Mouse (Mus musculus) MEL (cell line): ENCODE measurements around the gene Zfp87. TPM values are rescaled to one million over a fixed set of nuclear protein-coding genes. Genes with fewer than 3 reads are reported as not detected.

ENCODE experiments used
- DNase-seq: peaks from one replicate; pipeline ENCODE4 v3.0.0; 2011; ENCODE audit warnings: low read depth, low spot score
- H3K27ac ChIP-seq: 2 replicates; pipeline ENCODE4 v1.5.1; 2012; ENCODE audit warnings: low read depth, mild to moderate bottlenecking, control low read depth, low read length, moderate library complexity; ENCODE audit not compliant: control insufficient read depth
- H3K27me3 ChIP-seq, 2 experiments: fragments of 150-350 bp in 1 of 2; sonication (generic) in 1 of 2; 2 replicates each; pipeline ENCODE4 v1.6.1; 2012; ENCODE audit warnings: low read length in 2 of 2, mild to moderate bottlenecking in 2 of 2, improper control_type of control experiment in 1 of 2, moderate library complexity in 1 of 2; ENCODE audit not compliant: insufficient read depth in 2 of 2, control insufficient read depth in 1 of 2
- H3K36me3 ChIP-seq, 2 experiments: 2 replicates each; pipeline ENCODE4 v1.6.1; 2012 to 2014; ENCODE audit warnings: low read length in 2 of 2, improper control_type of control experiment in 1 of 2, inconsistent platforms in 1 of 2, mild to moderate bottlenecking in 1 of 2; ENCODE audit not compliant: insufficient read depth in 2 of 2, control insufficient read depth in 1 of 2
- H3K4me1 ChIP-seq, 2 experiments: fragments of 150-350 bp in 1 of 2; sonication (generic) in 1 of 2; 2 replicates each; pipeline ENCODE4 v1.6.1; 2012; ENCODE audit warnings: low read length in 2 of 2, improper control_type of control experiment in 1 of 2, mild to moderate bottlenecking in 1 of 2; ENCODE audit not compliant: insufficient read depth in 2 of 2, control insufficient read depth in 1 of 2
- H3K4me3 ChIP-seq, 2 experiments: fragments of 150-350 bp in 1 of 2; sonication (generic) in 1 of 2; 2 replicates each; pipeline ENCODE4 v1.5.1; 2012; ENCODE audit warnings: low read depth in 2 of 2, low read length in 2 of 2, mild to moderate bottlenecking in 2 of 2, moderate library complexity in 2 of 2, control low read depth in 1 of 2, improper control_type of control experiment in 1 of 2; ENCODE audit not compliant: control insufficient read depth in 1 of 2, insufficient read depth in 1 of 2
- H3K79me2 ChIP-seq: 2 replicates; pipeline ENCODE4 v1.6.1; 2012; ENCODE audit warnings: mild to moderate bottlenecking, low read length, moderate library complexity; ENCODE audit not compliant: control insufficient read depth, poor library complexity, insufficient read depth
- H3K9ac ChIP-seq: 2 replicates; pipeline ENCODE4 v1.6.1; 2012; ENCODE audit warnings: low read depth, mild to moderate bottlenecking, control low read depth, low read length, moderate library complexity; ENCODE audit not compliant: control insufficient read depth, poor library complexity, severe bottlenecking
- H3K9me3 ChIP-seq: fragments of 150-350 bp; sonication (generic); replicated peaks from 2 replicates; pipeline ENCODE4 v1.6.1; 2012; ENCODE audit warnings: mild to moderate bottlenecking, low read length, improper control_type of control experiment, moderate library complexity; ENCODE audit not compliant: insufficient read depth
- CTCF ChIP-seq, 3 experiments: IDR thresholded peaks in 2 of 3; conservative IDR thresholded peaks in 1 of 3; 2 replicates each; pipeline ENCODE4 v1.5.1; 2011 to 2012; ENCODE audit warnings: low read length in 3 of 3, low read depth in 2 of 3, mild to moderate bottlenecking in 2 of 3, improper control_type of control experiment in 1 of 3, inconsistent platforms in 1 of 3, mixed read lengths in 1 of 3, moderate library complexity in 1 of 3; ENCODE audit not compliant: control insufficient read depth in 1 of 3, insufficient read depth in 1 of 3, poor library complexity in 1 of 3, severe bottlenecking in 1 of 3
- MAX ChIP-seq: IDR thresholded peaks from 2 replicates; pipeline ENCODE4 v1.6.1; 2011; ENCODE audit warnings: low read length, improper control_type of control experiment
- MEF2A ChIP-seq: IDR thresholded peaks from 2 replicates; pipeline ENCODE4 v1.6.1; 2014; ENCODE audit warnings: low read depth, mild to moderate bottlenecking, inconsistent platforms, low read length, improper control_type of control experiment; ENCODE audit not compliant: poor library complexity, insufficient replicate concordance, severe bottlenecking; ENCODE audit errors: extremely low read depth
- MYB ChIP-seq: IDR thresholded peaks from 2 replicates; pipeline ENCODE4 v1.6.1; 2011; ENCODE audit warnings: mild to moderate bottlenecking, low read depth, low read length, improper control_type of control experiment
- MYC ChIP-seq: IDR thresholded peaks from 2 replicates; pipeline ENCODE4 v1.6.1; 2011; ENCODE audit warnings: low read depth, mild to moderate bottlenecking, low read length, improper control_type of control experiment, moderate library complexity
- RAD21 ChIP-seq: IDR thresholded peaks from 2 replicates; pipeline ENCODE4 v1.6.1; 2011; ENCODE audit warnings: mild to moderate bottlenecking, low read depth, low read length, improper control_type of control experiment
- SMC3 ChIP-seq: IDR thresholded peaks from 2 replicates; pipeline ENCODE4 v1.6.1; 2011; ENCODE audit warnings: low read depth, low read length, improper control_type of control experiment
- TAL1 ChIP-seq: IDR thresholded peaks from 2 replicates; pipeline ENCODE4 v1.6.1; 2012; ENCODE audit warnings: mild to moderate bottlenecking, inconsistent platforms, low read length, moderate library complexity, mixed read lengths
- polyA plus RNA-seq, 2 experiments: library from polyadenylated mRNA; stranded (reverse) in 1 of 2; unstranded in 1 of 2; fragments of >175 nt in 1 of 2; fragments of >200 nt in 1 of 2; gene quantifications; 2 replicates each; pipeline versions ENCODE4 v1.2.1 to v1.2.4; 2012; ENCODE audit warnings: low replicate concordance in 2 of 2, low read depth in 1 of 2; ENCODE audit not compliant: insufficient read length in 2 of 2, insufficient read depth in 1 of 2, missing spikeins in 1 of 2
- total RNA-seq: library from RNA; depleted of rRNA; stranded (reverse); fragments of 300-350 nt; gene quantifications from 2 replicates; pipeline ENCODE4 v1.2.3, GENCODE M21; 2012; rRNA removed

Gene Zfp87
- total and polyA plus RNA-seq, 3 experiments = 11.7 to 28.4 TPM; not detected in 1

DNA sequence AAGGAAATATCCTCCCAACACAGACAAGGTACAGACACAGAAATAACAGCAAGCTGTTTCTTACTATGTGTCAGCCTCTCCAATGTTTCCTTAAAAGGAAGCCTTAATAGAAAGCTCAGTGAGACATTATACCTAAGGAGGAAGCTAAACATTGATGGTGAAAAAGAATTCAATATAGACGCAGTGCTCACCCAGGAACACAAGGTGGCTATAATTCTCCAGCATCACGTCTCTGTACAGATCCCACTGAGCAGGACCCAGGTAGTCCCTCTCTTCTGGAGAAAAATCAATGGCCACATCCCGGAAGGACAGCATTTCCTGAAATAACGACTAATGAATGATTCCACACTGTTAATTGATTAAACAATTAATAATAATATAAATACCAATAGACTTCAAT is 44.4 kb downstream of the Zfp87 start:
- H3K4me3 ChIP-seq = no peak overlapping the region
- TF ChIP-seq CTCF (IDR thresholded peaks at IDR 0.05 in 2 of 3, conservative IDR thresholded peaks at IDR 0.05 in 1 of 3; ENCODE audit: control insufficient read depth in 1 of 3, insufficient read depth in 1 of 3, low read depth in 2 of 3, low read length in 3 of 3, poor library complexity in 1 of 3, severe bottlenecking in 1 of 3) = peak in 1 of 3 experiments; percentile 32; a peak in 2 of 6 replicates
- no peak for TF ChIP-seq MYB
- TF ChIP-seq RAD21 = peak; percentile 26
- TF ChIP-seq MAX = no peak
- TF ChIP-seq SMC3 = peak; percentile 45
- no peak for TF ChIP-seq MYC
- TF ChIP-seq, all 39 proteins: peak for 3
- no peak overlapping the region for H3K9ac ChIP-seq
- peaks cover 0 to 3% of the 10 kb centered on the region in 2 experiments; a peak in 1 of 4 replicates for H3K36me3 ChIP-seq
- H3K27me3 ChIP-seq = no peaks in the 10 kb centered on the region
- no peaks in the 10 kb centered on the region; the same call in 1 of the 2 replicates for H3K79me2 ChIP-seq
- H3K9me3 ChIP-seq = no peaks in the 10 kb centered on the region
- no peaks in the 10 kb centered on the region; a peak in 1 of 4 replicates for H3K4me1 ChIP-seq
- DNase-seq = peak; percentile 40
- H3K27ac ChIP-seq = no peak overlapping the region

- Histone ChIP-seq H3K4me1 (no peaks in the 10 kb centered on the region), H3K9me3 (no peaks in the 10 kb centered on the region), H3K36me3 (no peaks in the 10 kb centered on the region), H3K27me3 (no peaks in the 10 kb centered on the region), H3K4me3 (no peak overlapping the region), H3K27ac (no peak overlapping the region), H3K9ac (no peak overlapping the region), H3K79me2 (no peaks in the 10 kb centered on the region)
- DNase-seq = no peak
- TF ChIP-seq TAL1 (peak; percentile 54), MEF2A (no peak), RAD21 (no peak)
These were observed 56.7 kb downstream of the Zfp87 start for GRCm38 (mm10) chr13:67469274-67469673.

Other genes with a start within 250 kb of the Zfp87 start
- 1.4 and 1.6 TPM in 2 replicates for gene Zfp458, start 247.7 kb downstream of the Zfp87 start, total RNA-seq
- 1 to 10 TPM in 1 of 2 experiments, not detected in 1; 1.3 TPM for gene Zfp458, start 247.7 kb downstream of the Zfp87 start, polyA plus RNA-seq
- 1.1 and 1.7 TPM in 2 replicates for gene Zfp457, start 219.7 kb downstream of the Zfp87 start, total RNA-seq
- gene Zfp457, start 219.7 kb downstream of the Zfp87 start, polyA plus RNA-seq = 1 to 10 TPM in 1 of 2 experiments, not detected in 1; 1.4 TPM
- gene Zfp595, start 193.6 kb downstream of the Zfp87 start, total RNA-seq = 3.2 and 3.9 TPM in 2 replicates
- gene Zfp595, start 193.6 kb downstream of the Zfp87 start, polyA plus RNA-seq = 1 to 10 TPM in 1 of 2 experiments, not detected in 1; 2.6 TPM
- 2.5 and 3.6 TPM in 2 replicates for gene Gm28044, start 165.6 kb downstream of the Zfp87 start, total RNA-seq
- 1 to 10 TPM in 1 of 2 experiments, not detected in 1; 1.1 TPM for gene Gm28044, start 165.6 kb downstream of the Zfp87 start, polyA plus RNA-seq
- gene Zfp953, start 165.6 kb downstream of the Zfp87 start, total RNA-seq = 0.75 and 0.81 TPM in 2 replicates
- under 1 TPM in 1 of 2 experiments, not detected in 1; 0.84 TPM for gene Zfp953, start 165.6 kb downstream of the Zfp87 start, polyA plus RNA-seq
- gene Gm28041, start 150.4 kb downstream of the Zfp87 start, total RNA-seq = 0.23 and 0.65 TPM in 2 replicates
- gene Gm28041, start 150.4 kb downstream of the Zfp87 start, polyA plus RNA-seq = under 1 TPM in 1 of 2 experiments, not detected in 1; 0.18 TPM
- 0.26 and 0.35 TPM in 2 replicates for gene Zfp456, start 150.4 kb downstream of the Zfp87 start, total RNA-seq
- gene Zfp456, start 150.4 kb downstream of the Zfp87 start, polyA plus RNA-seq = under 1 TPM in 1 of 2 experiments, not detected in 1; 0.43 TPM
- 1.0 and 1.1 TPM in 2 replicates for gene Zfp429, start 126.4 kb downstream of the Zfp87 start, total RNA-seq
- gene Zfp429, start 126.4 kb downstream of the Zfp87 start, polyA plus RNA-seq = under 1 TPM in 1 of 2 experiments, not detected in 1; 0.67 TPM
- gene Zfp459, start 104.8 kb downstream of the Zfp87 start, total RNA-seq = not detected in 2 replicates
- gene Zfp459, start 104.8 kb downstream of the Zfp87 start, polyA plus RNA-seq = not detected
- 4.8 and 6.1 TPM in 2 replicates for gene Zfp874a, start 74.6 kb downstream of the Zfp87 start, total RNA-seq
- gene Zfp874a, start 74.6 kb downstream of the Zfp87 start, polyA plus RNA-seq = 1 to 10 TPM in 1 of 2 experiments, not detected in 1; 4.1 TPM
- gene Zfp874b, start 41.9 kb downstream of the Zfp87 start, total RNA-seq = 4.4 and 4.9 TPM in 2 replicates
- 1 to 10 TPM in 1 of 2 experiments, not detected in 1; 3.5 TPM for gene Zfp874b, start 41.9 kb downstream of the Zfp87 start, polyA plus RNA-seq
- 3.5 and 4.8 TPM in 2 replicates for gene Zfp58, start 25.6 kb downstream of the Zfp87 start, total RNA-seq
- 1 to 10 TPM in 1 of 2 experiments, not detected in 1; 3.2 TPM for gene Zfp58, start 25.6 kb downstream of the Zfp87 start, polyA plus RNA-seq
- gene Gm26965, start within 50 bp of the Zfp87 start, total RNA-seq = not detected in 2 replicates
- gene Gm26965, start within 50 bp of the Zfp87 start, polyA plus RNA-seq = not detected
- gene Zfp748, start 27.7 kb upstream of the Zfp87 start, total RNA-seq = 4.3 and 4.9 TPM in 2 replicates
- gene Zfp748, start 27.7 kb upstream of the Zfp87 start, polyA plus RNA-seq = 1 to 10 TPM in 1 of 2 experiments, not detected in 1; 4.0 TPM
- 6.0 and 7.0 TPM in 2 replicates for gene Zfp729b, start 83.5 kb upstream of the Zfp87 start, total RNA-seq
- gene Zfp729b, start 83.5 kb upstream of the Zfp87 start, polyA plus RNA-seq = 1 to 10 TPM in 1 of 2 experiments, not detected in 1; 5.0 TPM
- gene Gm49345, start 111.6 kb upstream of the Zfp87 start, total RNA-seq = 1.6 and 1.7 TPM in 2 replicates
- gene Gm49345, start 111.6 kb upstream of the Zfp87 start, polyA plus RNA-seq = under 1 TPM in 1 of 2 experiments, not detected in 1; 0.54 TPM
- gene Zfp729a, start 111.6 kb upstream of the Zfp87 start, total RNA-seq = 1.9 and 2.7 TPM in 2 replicates
- gene Zfp729a, start 111.6 kb upstream of the Zfp87 start, polyA plus RNA-seq = 1 to 10 TPM in 1 of 2 experiments, not detected in 1; 2.6 TPM
- gene Zfp738, start 160.9 kb upstream of the Zfp87 start, total RNA-seq = 0.59 and 2.0 TPM in 2 replicates
- 1 to 10 TPM in 1 of 2 experiments, not detected in 1; 2.4 TPM for gene Zfp738, start 160.9 kb upstream of the Zfp87 start, polyA plus RNA-seq
- 3.7 and 3.9 TPM in 2 replicates for gene Zfp65, start 203.0 kb upstream of the Zfp87 start, total RNA-seq
- 1 to 10 TPM in 1 of 2 experiments, not detected in 1; 2.9 TPM for gene Zfp65, start 203.0 kb upstream of the Zfp87 start, polyA plus RNA-seq
- 1.4 and 2.1 TPM in 2 replicates for gene Zfp85, start 229.1 kb upstream of the Zfp87 start, total RNA-seq
- 1 to 10 TPM in 1 of 2 experiments, not detected in 1; 1.6 TPM for gene Zfp85, start 229.1 kb upstream of the Zfp87 start, polyA plus RNA-seq